Mouse (Mus musculus) MEL (cell line): Measurements from ENCODE around the gene Rpl41. TPM values are rescaled to one million over a fixed set of nuclear protein-coding genes. Genes with fewer than 3 reads are reported as not detected.

Source experiments
- DNase-seq: peaks from one replicate; pipeline ENCODE4 v3.0.0; 2011; ENCODE audit warnings: low read depth, low spot score
- H3K27ac ChIP-seq: 2 replicates; pipeline ENCODE4 v1.5.1; 2012; ENCODE audit warnings: low read depth, mild to moderate bottlenecking, control low read depth, low read length, moderate library complexity; ENCODE audit not compliant: control insufficient read depth
- H3K27me3 ChIP-seq, 2 experiments: fragments of 150-350 bp in 1 of 2; sonication (generic) in 1 of 2; 2 replicates each; pipeline ENCODE4 v1.6.1; 2012; ENCODE audit warnings: low read length in 2 of 2, mild to moderate bottlenecking in 2 of 2, improper control_type of control experiment in 1 of 2, moderate library complexity in 1 of 2; ENCODE audit not compliant: insufficient read depth in 2 of 2, control insufficient read depth in 1 of 2
- H3K36me3 ChIP-seq, 2 experiments: 2 replicates each; pipeline ENCODE4 v1.6.1; 2012 to 2014; ENCODE audit warnings: low read length in 2 of 2, improper control_type of control experiment in 1 of 2, inconsistent platforms in 1 of 2, mild to moderate bottlenecking in 1 of 2; ENCODE audit not compliant: insufficient read depth in 2 of 2, control insufficient read depth in 1 of 2
- H3K4me1 ChIP-seq, 2 experiments: fragments of 150-350 bp in 1 of 2; sonication (generic) in 1 of 2; 2 replicates each; pipeline ENCODE4 v1.6.1; 2012; ENCODE audit warnings: low read length in 2 of 2, improper control_type of control experiment in 1 of 2, mild to moderate bottlenecking in 1 of 2; ENCODE audit not compliant: insufficient read depth in 2 of 2, control insufficient read depth in 1 of 2
- H3K4me3 ChIP-seq, 2 experiments: fragments of 150-350 bp in 1 of 2; sonication (generic) in 1 of 2; 2 replicates each; pipeline ENCODE4 v1.5.1; 2012; ENCODE audit warnings: low read depth in 2 of 2, low read length in 2 of 2, mild to moderate bottlenecking in 2 of 2, moderate library complexity in 2 of 2, control low read depth in 1 of 2, improper control_type of control experiment in 1 of 2; ENCODE audit not compliant: control insufficient read depth in 1 of 2, insufficient read depth in 1 of 2
- H3K79me2 ChIP-seq: 2 replicates; pipeline ENCODE4 v1.6.1; 2012; ENCODE audit warnings: mild to moderate bottlenecking, low read length, moderate library complexity; ENCODE audit not compliant: control insufficient read depth, poor library complexity, insufficient read depth
- H3K9ac ChIP-seq: 2 replicates; pipeline ENCODE4 v1.6.1; 2012; ENCODE audit warnings: low read depth, mild to moderate bottlenecking, control low read depth, low read length, moderate library complexity; ENCODE audit not compliant: control insufficient read depth, poor library complexity, severe bottlenecking
- H3K9me3 ChIP-seq: fragments of 150-350 bp; sonication (generic); replicated peaks from 2 replicates; pipeline ENCODE4 v1.6.1; 2012; ENCODE audit warnings: mild to moderate bottlenecking, low read length, improper control_type of control experiment, moderate library complexity; ENCODE audit not compliant: insufficient read depth
- CHD1 ChIP-seq: IDR thresholded peaks from 2 replicates; pipeline ENCODE4 v1.6.1; 2012; ENCODE audit warnings: low read depth, mild to moderate bottlenecking, inconsistent platforms, low read length, improper control_type of control experiment
- CHD2 ChIP-seq: IDR thresholded peaks from 2 replicates; pipeline ENCODE4 v1.6.1; 2011; ENCODE audit warnings: low read length, improper control_type of control experiment
- CTCF ChIP-seq, 3 experiments: IDR thresholded peaks in 2 of 3; conservative IDR thresholded peaks in 1 of 3; 2 replicates each; pipeline ENCODE4 v1.5.1; 2011 to 2012; ENCODE audit warnings: low read length in 3 of 3, low read depth in 2 of 3, mild to moderate bottlenecking in 2 of 3, improper control_type of control experiment in 1 of 3, inconsistent platforms in 1 of 3, mixed read lengths in 1 of 3, moderate library complexity in 1 of 3; ENCODE audit not compliant: control insufficient read depth in 1 of 3, insufficient read depth in 1 of 3, poor library complexity in 1 of 3, severe bottlenecking in 1 of 3
- E2F4 ChIP-seq: IDR thresholded peaks from 2 replicates; pipeline ENCODE4 v1.6.1; 2011; ENCODE audit warnings: low read depth, low read length, improper control_type of control experiment, borderline replicate concordance
- ELF1 ChIP-seq: IDR thresholded peaks from 2 replicates; pipeline ENCODE4 v1.6.1; 2014; ENCODE audit warnings: low read depth, mild to moderate bottlenecking, inconsistent platforms, low read length, improper control_type of control experiment, moderate library complexity
- GABPA ChIP-seq: IDR thresholded peaks from 2 replicates; pipeline ENCODE4 v1.6.1; 2012; ENCODE audit warnings: low read depth, mild to moderate bottlenecking, inconsistent platforms, low read length, improper control_type of control experiment, moderate library complexity
- GATA1 ChIP-seq: IDR thresholded peaks from 2 replicates; pipeline ENCODE4 v1.6.1; 2011; ENCODE audit warnings: low read depth, low read length, improper control_type of control experiment
- JUND ChIP-seq: IDR thresholded peaks from 2 replicates; pipeline ENCODE4 v1.6.1; 2011; ENCODE audit warnings: low read depth, mild to moderate bottlenecking, improper control_type of control experiment, low read length
- KAT2A ChIP-seq: conservative IDR thresholded peaks from 2 replicates; pipeline ENCODE4 v1.6.1; 2012; ENCODE audit warnings: low read depth, low read length, improper control_type of control experiment, inconsistent platforms
- MAX ChIP-seq: IDR thresholded peaks from 2 replicates; pipeline ENCODE4 v1.6.1; 2011; ENCODE audit warnings: low read length, improper control_type of control experiment
- MAZ ChIP-seq: IDR thresholded peaks from 2 replicates; pipeline ENCODE4 v1.6.1; 2012; ENCODE audit warnings: low read depth, mild to moderate bottlenecking, inconsistent platforms, low read length, improper control_type of control experiment
- MXI1 ChIP-seq: IDR thresholded peaks from 2 replicates; pipeline ENCODE4 v1.6.1; 2011; ENCODE audit warnings: mild to moderate bottlenecking, low read depth, low read length, improper control_type of control experiment
- MYC ChIP-seq: IDR thresholded peaks from 2 replicates; pipeline ENCODE4 v1.6.1; 2011; ENCODE audit warnings: low read depth, mild to moderate bottlenecking, low read length, improper control_type of control experiment, moderate library complexity
- NELFE ChIP-seq: IDR thresholded peaks from 2 replicates; pipeline ENCODE4 v1.6.1; 2011; ENCODE audit warnings: low read depth, low read length, improper control_type of control experiment
- NRF1 ChIP-seq: IDR thresholded peaks from 2 replicates; pipeline ENCODE4 v1.6.1; 2014; ENCODE audit warnings: low read depth, mild to moderate bottlenecking, inconsistent platforms, low read length, improper control_type of control experiment, moderate library complexity; ENCODE audit not compliant: poor library complexity, insufficient read depth, severe bottlenecking
- POLR2A ChIP-seq, 2 experiments: IDR thresholded peaks; 2 replicates each; pipeline ENCODE4 v1.6.1; 2011 to 2012; ENCODE audit warnings: low read length in 2 of 2, mild to moderate bottlenecking in 2 of 2, control low read depth in 1 of 2, improper control_type of control experiment in 1 of 2, low read depth in 1 of 2, moderate library complexity in 1 of 2; ENCODE audit not compliant: control insufficient read depth in 1 of 2, insufficient read depth in 1 of 2, poor library complexity in 1 of 2
- POLR2AphosphoS2 ChIP-seq: IDR thresholded peaks from 2 replicates; pipeline ENCODE4 v1.6.1; 2011; ENCODE audit warnings: low read length, improper control_type of control experiment
- SIN3A ChIP-seq: IDR thresholded peaks from 2 replicates; pipeline ENCODE4 v1.6.1; 2012; ENCODE audit warnings: low read length, improper control_type of control experiment, inconsistent platforms
- SMC3 ChIP-seq: IDR thresholded peaks from 2 replicates; pipeline ENCODE4 v1.6.1; 2011; ENCODE audit warnings: low read depth, low read length, improper control_type of control experiment
- TAL1 ChIP-seq: IDR thresholded peaks from 2 replicates; pipeline ENCODE4 v1.6.1; 2012; ENCODE audit warnings: mild to moderate bottlenecking, inconsistent platforms, low read length, moderate library complexity, mixed read lengths
- TBP ChIP-seq: IDR thresholded peaks from 2 replicates; pipeline ENCODE4 v1.8.0; 2011; ENCODE audit warnings: low read depth, low read length, improper control_type of control experiment
- TCF12 ChIP-seq: IDR thresholded peaks from 2 replicates; pipeline ENCODE4 v1.6.1; 2014; ENCODE audit warnings: low read depth, mild to moderate bottlenecking, inconsistent platforms, low read length, improper control_type of control experiment, moderate library complexity
- USF1 ChIP-seq: IDR thresholded peaks from 2 replicates; pipeline ENCODE4 v1.6.1; 2014; ENCODE audit warnings: low read depth, mild to moderate bottlenecking, inconsistent platforms, low read length, improper control_type of control experiment, moderate library complexity
- USF2 ChIP-seq, 2 experiments: IDR thresholded peaks; 2 replicates each; pipeline ENCODE4 v1.6.1; 2011 to 2012; ENCODE audit warnings: improper control_type of control experiment in 2 of 2, low read length in 2 of 2, borderline replicate concordance in 1 of 2, inconsistent platforms in 1 of 2, low read depth in 1 of 2, mild to moderate bottlenecking in 1 of 2; ENCODE audit not compliant: insufficient read depth in 1 of 2
- ZC3H11A ChIP-seq: IDR thresholded peaks from 2 replicates; pipeline ENCODE4 v1.6.1; 2012; ENCODE audit warnings: low read depth, mild to moderate bottlenecking, inconsistent platforms, low read length, improper control_type of control experiment
- ZNF384 ChIP-seq: IDR thresholded peaks from 2 replicates; pipeline ENCODE4 v1.6.1; 2012; ENCODE audit warnings: low read depth, mild to moderate bottlenecking, inconsistent platforms, low read length, improper control_type of control experiment
- polyA plus RNA-seq, 2 experiments: library from polyadenylated mRNA; stranded (reverse) in 1 of 2; unstranded in 1 of 2; fragments of >175 nt in 1 of 2; fragments of >200 nt in 1 of 2; gene quantifications; 2 replicates each; pipeline versions ENCODE4 v1.2.1 to v1.2.4; 2012; ENCODE audit warnings: low replicate concordance in 2 of 2, low read depth in 1 of 2; ENCODE audit not compliant: insufficient read length in 2 of 2, insufficient read depth in 1 of 2, missing spikeins in 1 of 2
- total RNA-seq: library from RNA; depleted of rRNA; stranded (reverse); fragments of 300-350 nt; gene quantifications from 2 replicates; pipeline ENCODE4 v1.2.3, GENCODE M21; 2012

Rpl41 gene
- total and polyA plus RNA-seq, 3 experiments: 274 to 10,905 (median 6,931) TPM

- no peak for DNase-seq
- no peak overlapping the region for H3K4me3 ChIP-seq
- no peak overlapping the region for H3K9ac ChIP-seq
- no peaks in the 10 kb centered on the region for H3K9me3 ChIP-seq
- TF ChIP-seq TAL1 (no peak), ELF1 (no peak), CHD2 (no peak), MAX (no peak), NELFE (no peak), JUND (no peak), GATA1 (no peak), MXI1 (no peak), TCF12 (no peak), SIN3A (no peak), POLR2A (IDR thresholded peaks at IDR 0.05; ENCODE audit: control insufficient read depth in 1 of 2, insufficient read depth in 1 of 2, low read depth in 1 of 2, low read length in 2 of 2, poor library complexity in 1 of 2) (no peak), MAZ (no peak), GABPA (no peak), POLR2AphosphoS2 (no peak), USF1 (no peak), CHD1 (no peak), KAT2A (no peak), TBP (no peak)
- H3K79me2 ChIP-seq: no peaks in the 10 kb centered on the region
- H3K36me3 ChIP-seq: no peaks in the 10 kb centered on the region
- peaks cover 2 to 9% of the 10 kb centered on the region in 2 experiments for H3K27me3 ChIP-seq
- H3K27ac ChIP-seq: no peak overlapping the region
- no peaks in the 10 kb centered on the region for H3K4me1 ChIP-seq
These were observed 35.3 kb upstream of the Rpl41 start for GRCm38 (mm10) chr10:128584386-128584785.

GRCm38 (mm10) chr10:128583644-128584043 lies 34.5 kb upstream of the Rpl41 start:
- no peaks in the 10 kb centered on the region for H3K4me1 ChIP-seq
- no peak overlapping the region for H3K27ac ChIP-seq
- TF ChIP-seq CTCF (IDR thresholded peaks at IDR 0.05 in 2 of 3, conservative IDR thresholded peaks at IDR 0.05 in 1 of 3; ENCODE audit: control insufficient read depth in 1 of 3, insufficient read depth in 1 of 3, low read depth in 2 of 3, low read length in 3 of 3, poor library complexity in 1 of 3, severe bottlenecking in 1 of 3) (no peak), USF2 (IDR thresholded peaks at IDR 0.05; ENCODE audit: borderline replicate concordance in 1 of 2, insufficient read depth in 1 of 2, low read depth in 1 of 2, low read length in 2 of 2) (no peak), CHD1 (no peak), TCF12 (no peak), NRF1 (no peak), MYC (no peak), TAL1 (no peak), TBP (no peak), ZNF384 (no peak), SMC3 (no peak), E2F4 (no peak), ZC3H11A (no peak)
- H3K79me2 ChIP-seq: no peaks in the 10 kb centered on the region
- no peak for DNase-seq
- H3K9me3 ChIP-seq: no peaks in the 10 kb centered on the region
- H3K4me3 ChIP-seq: no peak overlapping the region
- no peak overlapping the region for H3K9ac ChIP-seq
- no peaks in the 10 kb centered on the region for H3K36me3 ChIP-seq
- peaks cover 0 to 7% of the 10 kb centered on the region in 2 experiments for H3K27me3 ChIP-seq
